Mouse (Mus musculus): ENCODE measurements at regions not wholly inside any gene's neighbourhood (a gene's known extent, or its start where the extent isn't known, plus 50 kb on each side); places are given as distances from the start of the nearest gene placed in this dataset.
A peak's percentile ranks its signal among the peaks of the same experiment; 100 is the strongest.
"Not testable (repeated sequence)": the region's sequence is repeated elsewhere in the genome, so short reads cannot be mapped to it uniquely, and the experiment has no call there.

GRCm38 (mm10) chr12:22156467-22157037 is 739.1 kb upstream of the Ywhaq start:
- intact Hi-C loops (cut with DNase I), result not testable (repeated sequence)
- peak in 1 of 2 experiments; percentile 18 for DNase-seq (ENCODE audit: low spot score in 2 of 2)

- DNase-seq (ENCODE audit: low spot score in 2 of 2); intact Hi-C loops (cut with DNase I): not testable (repeated sequence)
These were observed 737.9 kb upstream of the Ywhaq start for GRCm38 (mm10) chr12:22155341-22155740.

All from left cerebral cortex, postnatal 14 days (tissue).